Mouse (Mus musculus) C2C12 (cell line): Measurements from ENCODE around the gene Idh2. TPM values are rescaled to one million over a fixed set of nuclear protein-coding genes. Genes with fewer than 3 reads are reported as not detected.

Experiments used
- H3K27me3 ChIP-seq: one replicate; pipeline ENCODE4 v1.6.1; 2011; ENCODE audit not compliant: control insufficient read depth, insufficient read depth, insufficient read length
- H3K36me3 ChIP-seq: one replicate; pipeline ENCODE4 v1.6.1; 2011; ENCODE audit not compliant: control insufficient read depth, insufficient read depth
- H3K4me3 ChIP-seq: one replicate; pipeline ENCODE4 v1.5.1; 2011; ENCODE audit warnings: mild to moderate bottlenecking, control low read depth; ENCODE audit not compliant: poor library complexity, insufficient read depth, severe bottlenecking
- H3K79me2 ChIP-seq: one replicate; pipeline ENCODE4 v1.6.1; 2011; ENCODE audit not compliant: control insufficient read depth, insufficient read depth
- H3K79me3 ChIP-seq: one replicate; pipeline ENCODE4 v1.6.1; 2011; ENCODE audit warnings: low read depth, control low read depth
- H3ac ChIP-seq: one replicate; pipeline ENCODE3; 2011; ENCODE audit warnings: low read depth; ENCODE audit not compliant: control insufficient read depth, insufficient read length
- CEBPB ChIP-seq: IDR thresholded peaks from one replicate; pipeline ENCODE4 v1.6.1; 2011; ENCODE audit warnings: low read depth, mild to moderate bottlenecking, control low read depth, moderate library complexity
- CTCF ChIP-seq: IDR thresholded peaks from one replicate; pipeline ENCODE4 v1.5.1; 2011; ENCODE audit not compliant: control insufficient read depth, insufficient read depth, insufficient read length
- FOSL1 ChIP-seq: IDR thresholded peaks from one replicate; pipeline ENCODE4 v1.8.0; 2011; ENCODE audit warnings: mild to moderate bottlenecking, low read length; ENCODE audit not compliant: poor library complexity, insufficient read depth, severe bottlenecking
- MAX ChIP-seq: IDR thresholded peaks from one replicate; pipeline ENCODE4 v1.6.1; 2011; ENCODE audit warnings: mild to moderate bottlenecking, control low read depth
- MYOD1 ChIP-seq: IDR thresholded peaks from one replicate; pipeline ENCODE4 v1.6.1; 2011; ENCODE audit warnings: low read depth; ENCODE audit not compliant: control insufficient read depth, insufficient read length
- MYOG ChIP-seq: IDR thresholded peaks from one replicate; pipeline ENCODE4 v1.6.1; 2011; ENCODE audit not compliant: control insufficient read depth, insufficient read length; ENCODE audit errors: extremely low read depth
- USF1 ChIP-seq: IDR thresholded peaks from one replicate; pipeline ENCODE4 v1.6.1; 2011; ENCODE audit warnings: low read depth, mild to moderate bottlenecking, control low read depth, moderate library complexity
- polyA plus RNA-seq: library from polyadenylated mRNA; unstranded; fragments of >200 nt; fragmentation: generic; extraction: Trizol; gene quantifications from one replicate; pipeline ENCODE4 v1.2.1, GENCODE M21; 2012; ENCODE audit warnings: missing spikeins

The Idh2 gene
- polyA plus RNA-seq, 1 experiment = 244 TPM

- no peaks in the 10 kb centered on the region for H3K27me3 ChIP-seq
- H3K79me2 ChIP-seq = peaks cover 5% of the 10 kb centered on the region
- no peak overlapping the region for H3K4me3 ChIP-seq
- TF ChIP-seq MYOG = no peak
- no peak for TF ChIP-seq CEBPB
- no peak for TF ChIP-seq CTCF
- no peak for TF ChIP-seq USF1
- no peak for TF ChIP-seq FOSL1
- no peak for TF ChIP-seq MAX
- no peak for TF ChIP-seq MYOD1
- no peak overlapping the region for H3ac ChIP-seq
- no peaks in the 10 kb centered on the region for H3K36me3 ChIP-seq
- H3K79me3 ChIP-seq = no peaks in the 10 kb centered on the region
Measured at GRCm38 (mm10) chr7:80063244-80063643, 51.9 kb downstream of the Idh2 start.

DNA sequence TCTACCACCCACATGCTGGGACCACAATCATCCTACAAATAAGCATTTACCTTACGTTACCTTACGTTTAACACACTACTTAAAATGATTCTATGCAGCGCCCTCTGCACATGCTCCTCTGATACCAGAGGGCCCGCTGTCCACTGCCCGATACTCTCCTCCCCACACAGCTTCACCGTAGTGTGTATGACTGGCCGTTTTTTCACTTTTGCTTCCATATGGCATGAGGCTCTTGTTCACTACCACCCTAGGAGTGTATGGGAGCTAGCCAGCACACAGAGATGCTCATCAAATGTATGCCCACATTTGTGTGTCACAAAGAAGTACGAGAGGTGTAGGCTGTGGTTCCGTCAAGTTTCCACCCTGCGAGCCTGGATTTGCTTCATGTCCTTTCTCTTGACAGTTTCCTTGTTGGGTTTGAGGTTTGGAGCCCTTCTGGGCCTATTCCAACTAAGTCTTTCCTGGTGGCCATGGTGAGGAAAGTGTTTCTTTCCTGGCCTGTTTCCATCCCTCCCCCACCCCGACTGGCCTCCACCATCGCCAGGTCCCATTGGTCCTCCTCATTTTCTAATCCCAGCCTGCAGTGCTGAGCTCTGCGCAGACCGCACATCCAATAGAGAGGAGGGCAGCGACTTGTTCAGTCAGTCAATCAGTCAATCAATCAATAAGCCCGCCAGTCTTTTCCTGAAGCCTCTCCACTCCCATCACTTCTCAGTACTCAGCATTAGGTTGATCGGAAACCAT is 52.9 kb downstream of the Idh2 start:
- no peaks in the 10 kb centered on the region for H3K27me3 ChIP-seq
- no peaks in the 10 kb centered on the region for H3K79me3 ChIP-seq
- H3K36me3 ChIP-seq = no peaks in the 10 kb centered on the region
- TF ChIP-seq CTCF (no peak), MYOG (no peak), USF1 (no peak), CEBPB (no peak), MYOD1 (no peak), MAX (no peak), FOSL1 (no peak)
- no peak overlapping the region for H3ac ChIP-seq
- no peak overlapping the region for H3K4me3 ChIP-seq
- H3K79me2 ChIP-seq = peaks cover 12% of the 10 kb centered on the region

DNA sequence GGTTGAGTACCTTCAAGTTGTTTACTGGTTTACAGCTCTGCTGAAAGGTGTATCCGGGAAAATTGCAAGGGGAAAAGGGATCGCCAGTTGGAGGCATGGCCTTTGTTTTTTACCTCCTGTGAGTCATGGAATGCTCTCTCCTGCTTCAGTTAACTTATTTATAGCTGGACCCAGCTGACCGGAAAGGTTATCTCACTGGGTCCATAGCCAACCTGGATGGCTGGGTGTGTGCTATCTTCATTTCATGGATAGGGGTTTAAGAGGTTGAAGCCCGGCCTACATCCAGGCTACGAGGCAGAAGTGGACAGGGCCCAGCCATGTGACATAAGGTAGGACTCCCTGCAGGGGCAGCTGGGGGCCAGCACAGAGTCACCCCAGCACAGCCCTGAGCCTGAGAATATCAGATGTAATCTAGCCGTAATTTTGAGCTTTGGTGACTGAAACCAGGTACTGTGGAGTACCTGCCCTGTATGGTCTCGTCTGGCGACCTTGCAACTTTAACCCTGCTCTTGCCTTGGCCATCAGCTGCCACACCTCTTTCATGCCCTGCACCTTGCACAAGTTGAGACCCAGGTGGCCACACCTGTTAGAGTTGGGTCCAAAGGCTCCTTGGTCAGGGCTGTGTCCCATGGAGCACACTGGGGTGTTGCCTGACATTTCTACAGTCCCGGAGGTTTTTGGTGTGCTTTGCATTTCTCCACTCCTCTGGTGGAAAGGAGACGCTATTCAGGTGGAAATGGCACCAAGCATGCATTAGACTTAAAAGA is 55.0 kb downstream of the Idh2 start:
- H3K79me2 ChIP-seq = peaks cover 12% of the 10 kb centered on the region
- H3K27me3 ChIP-seq = no peaks in the 10 kb centered on the region
- H3K36me3 ChIP-seq = no peaks in the 10 kb centered on the region
- no peak overlapping the region for H3ac ChIP-seq
- H3K4me3 ChIP-seq = no peak overlapping the region
- peaks cover 2% of the 10 kb centered on the region for H3K79me3 ChIP-seq
- TF ChIP-seq MYOD1 (no peak), MAX (no peak)

- Histone ChIP-seq H3K4me3 (no peak overlapping the region), H3K79me3 (peaks cover 2% of the 10 kb centered on the region), H3ac (no peak overlapping the region), H3K27me3 (no peaks in the 10 kb centered on the region), H3K36me3 (no peaks in the 10 kb centered on the region), H3K79me2 (peaks cover 12% of the 10 kb centered on the region)
- TF ChIP-seq USF1 (no peak), CEBPB (no peak), MYOD1 (no peak), MYOG (no peak), CTCF (no peak), FOSL1 (no peak), MAX (no peak)
Measured at GRCm38 (mm10) chr7:80059064-80059838, 55.9 kb downstream of the Idh2 start.

GRCm38 (mm10) chr7:80058405-80059063 is 56.7 kb downstream of the Idh2 start:
- Histone ChIP-seq H3ac (no peak overlapping the region), H3K79me3 (peaks cover 2% of the 10 kb centered on the region), H3K36me3 (no peaks in the 10 kb centered on the region), H3K79me2 (peaks cover 12% of the 10 kb centered on the region), H3K4me3 (no peak overlapping the region), H3K27me3 (no peaks in the 10 kb centered on the region)
- no peak for TF ChIP-seq USF1
- TF ChIP-seq MAX = no peak
- no peak for TF ChIP-seq CTCF
- TF ChIP-seq MYOG = no peak
- no peak for TF ChIP-seq CEBPB
- TF ChIP-seq FOSL1 = no peak
- no peak for TF ChIP-seq MYOD1
